Mouse (Mus musculus) stomach, postnatal 0 days (tissue): ENCODE measurements around the gene Tbc1d19. TPM values are rescaled to one million over a fixed set of nuclear protein-coding genes. Genes with fewer than 3 reads are reported as not detected.

ENCODE experiments used
- ATAC-seq: fragments of 200-750 bp; cut with Nextera tagmentation; 2 replicates; pipeline ENCODE4 v1.8.0; 2017; ENCODE audit not compliant: low FRiP score, low TSS enrichment
- DNase-seq: peaks from one replicate; pipeline ENCODE4 v3.0.0-alpha.2; 2016; ENCODE audit warnings: low spot score
- H3K27ac ChIP-seq: fragments of 300-500 bp; sonication (generic); replicated peaks from 2 replicates; pipeline ENCODE4 v1.5.1; 2014; ENCODE audit warnings: mild to moderate bottlenecking, control low read depth
- H3K27me3 ChIP-seq: fragments of 300-500 bp; sonication (generic); 2 replicates; pipeline ENCODE4 v1.6.1; 2014; ENCODE audit warnings: low read length; ENCODE audit not compliant: control insufficient read depth, insufficient read depth
- H3K36me3 ChIP-seq: fragments of 300-500 bp; sonication (generic); 2 replicates; pipeline ENCODE4 v1.6.1; 2014; ENCODE audit warnings: low read length, mixed read lengths; ENCODE audit not compliant: control insufficient read depth, insufficient read depth
- H3K4me1 ChIP-seq: fragments of 300-500 bp; sonication (generic); replicated peaks from 2 replicates; pipeline ENCODE4 v1.6.1; 2014; ENCODE audit warnings: antibody characterized with exemption; ENCODE audit not compliant: control insufficient read depth, insufficient read depth
- H3K4me2 ChIP-seq: fragments of 300-500 bp; sonication (generic); replicated peaks from 2 replicates; pipeline ENCODE4 v1.6.1; 2014; ENCODE audit warnings: low read depth, mild to moderate bottlenecking, control low read depth, moderate library complexity
- H3K4me3 ChIP-seq: fragments of 300-500 bp; sonication (generic); 2 replicates; pipeline ENCODE4 v1.5.1; 2014; ENCODE audit warnings: low read depth, low read length, control low read depth
- H3K9ac ChIP-seq: fragments of 300-500 bp; sonication (generic); 2 replicates; pipeline ENCODE4 v1.6.1; 2014; ENCODE audit warnings: mild to moderate bottlenecking, low read length, control low read depth, mixed read lengths
- H3K9me3 ChIP-seq: fragments of 300-500 bp; sonication (generic); 2 replicates; pipeline ENCODE4 v1.6.1; 2016; ENCODE audit warnings: low read length; ENCODE audit not compliant: control insufficient read depth
- CTCF ChIP-seq: IDR thresholded peaks from 2 replicates; pipeline ENCODE4 v1.5.1; 2016; ENCODE audit warnings: antibody characterized with exemption, low read depth, mild to moderate bottlenecking, moderate library complexity
- EP300 ChIP-seq: optimal IDR thresholded peaks from 2 replicates; pipeline ENCODE3; 2016; ENCODE audit warnings: antibody characterized with exemption
- WGBS: fragments of 180-500 bp; shearing (Covaris S2); extraction: QIAGEN DNeasy Blood & Tissue Kit; methylation state at CpG from one replicate; pipeline ENCODE4 v1.1.7; 2014; 5-methylcytosine and 5-hydroxymethylcytosine counted together
- polyA plus RNA-seq: library from polyadenylated mRNA; unstranded; fragments of >200 nt; fragmentation: Nextera tagmentation; extraction: Ambion mirVana; gene quantifications from 2 replicates; pipeline ENCODE4 v1.2.1, GENCODE M21; 2015

Tbc1d19 gene
- polyA plus RNA-seq, 1 experiment from 2014 or later, result 14.7 TPM

- Histone ChIP-seq H3K27ac (no peak overlapping the region), H3K4me2 (no peak overlapping the region), H3K27me3 (no peaks in the 10 kb centered on the region), H3K9ac (no peak overlapping the region), H3K9me3 (no peaks in the 10 kb centered on the region), H3K4me3 (no peak overlapping the region), H3K4me1 (no peaks in the 10 kb centered on the region), H3K36me3 (0 out of 2 replicates have a peak, but pooled peaks cover 4% of the 10 kb centered on the region)
- TF ChIP-seq CTCF (no peak), EP300 (no peak)
- ATAC-seq (no peak), DNase-seq (no peak)
- 82% methylated on average over 6 of the region's 6 CpGs for WGBS
These were observed 45.2 kb downstream of the Tbc1d19 start for GRCm38 (mm10) chr5:53854561-53854960.

- ATAC-seq, result no peak
- Histone ChIP-seq H3K27ac (no peak overlapping the region), H3K27me3 (no peaks in the 10 kb centered on the region), H3K9me3 (no peaks in the 10 kb centered on the region), H3K36me3 (0 out of 2 replicates have a peak, but pooled peaks cover 4% of the 10 kb centered on the region), H3K4me2 (no peak overlapping the region), H3K9ac (no peak overlapping the region), H3K4me1 (no peaks in the 10 kb centered on the region), H3K4me3 (no peak overlapping the region)
- TF ChIP-seq CTCF (no peak), EP300 (no peak)
- WGBS, result 84% methylated on average over 6 of the region's 6 CpGs
- DNase-seq, result no peak
These were observed 46.6 kb downstream of the Tbc1d19 start for GRCm38 (mm10) chr5:53856011-53856410.

- WGBS, result 73% methylated on average over 5 of the region's 5 CpGs
- Histone ChIP-seq H3K9ac (no peak overlapping the region), H3K4me2 (no peak overlapping the region), H3K4me1 (no peaks in the 10 kb centered on the region), H3K27ac (no peak overlapping the region), H3K36me3 (no peaks in the 10 kb centered on the region), H3K4me3 (no peak overlapping the region), H3K9me3 (no peaks in the 10 kb centered on the region), H3K27me3 (no peaks in the 10 kb centered on the region)
- no peak for TF ChIP-seq EP300
- TF ChIP-seq CTCF, result no peak
- no peak for ATAC-seq
- DNase-seq, result no peak
These were observed 55.7 kb downstream of the Tbc1d19 start for GRCm38 (mm10) chr5:53865146-53865545.

- H3K36me3 ChIP-seq, result no peaks in the 10 kb centered on the region
- ATAC-seq, result no peak
- no peaks in the 10 kb centered on the region for H3K4me1 ChIP-seq
- H3K4me2 ChIP-seq, result no peak overlapping the region
- TF ChIP-seq EP300, result no peak
- TF ChIP-seq CTCF, result no peak
- DNase-seq, result no peak
- WGBS, result 81% methylated on average over 6 of the region's 6 CpGs
- H3K9me3 ChIP-seq, result no peaks in the 10 kb centered on the region
- no peak overlapping the region for H3K9ac ChIP-seq
- no peaks in the 10 kb centered on the region for H3K27me3 ChIP-seq
- H3K27ac ChIP-seq, result no peak overlapping the region
- H3K4me3 ChIP-seq, result no peak overlapping the region
These were observed 56.6 kb downstream of the Tbc1d19 start for GRCm38 (mm10) chr5:53865991-53866390.

- DNase-seq (peak; percentile 70), ATAC-seq (peak; percentile 74)
- Histone ChIP-seq H3K4me1 (no peaks in the 10 kb centered on the region), H3K4me3 (no peak overlapping the region), H3K4me2 (no peak overlapping the region), H3K9me3 (no peaks in the 10 kb centered on the region), H3K36me3 (no peaks in the 10 kb centered on the region), H3K9ac (no peak overlapping the region), H3K27me3 (no peaks in the 10 kb centered on the region), H3K27ac (no peak overlapping the region)
- TF ChIP-seq CTCF (peak; percentile 92), EP300 (no peak)
- WGBS, result 31% methylated on average over 6 of the region's 6 CpGs
These were observed 62.4 kb downstream of the Tbc1d19 start for GRCm38 (mm10) chr5:53871665-53872312.

- H3K27me3 ChIP-seq, result no peaks in the 10 kb centered on the region
- no peak overlapping the region for H3K27ac ChIP-seq
- H3K36me3 ChIP-seq, result no peaks in the 10 kb centered on the region
- ATAC-seq (no peak), DNase-seq (no peak)
- 89% methylated on average over 3 of the region's 3 CpGs for WGBS
- no peak overlapping the region for H3K9ac ChIP-seq
- no peaks in the 10 kb centered on the region for H3K4me1 ChIP-seq
- TF ChIP-seq EP300 (no peak), CTCF (no peak)
- no peak overlapping the region for H3K4me3 ChIP-seq
- no peaks in the 10 kb centered on the region for H3K9me3 ChIP-seq
- H3K4me2 ChIP-seq, result no peak overlapping the region
These were observed 65.6 kb downstream of the Tbc1d19 start for GRCm38 (mm10) chr5:53874966-53875365.
